Comparison of ENCODE assay signal across 1 mouse cellular context in the genomic region with DNA sequence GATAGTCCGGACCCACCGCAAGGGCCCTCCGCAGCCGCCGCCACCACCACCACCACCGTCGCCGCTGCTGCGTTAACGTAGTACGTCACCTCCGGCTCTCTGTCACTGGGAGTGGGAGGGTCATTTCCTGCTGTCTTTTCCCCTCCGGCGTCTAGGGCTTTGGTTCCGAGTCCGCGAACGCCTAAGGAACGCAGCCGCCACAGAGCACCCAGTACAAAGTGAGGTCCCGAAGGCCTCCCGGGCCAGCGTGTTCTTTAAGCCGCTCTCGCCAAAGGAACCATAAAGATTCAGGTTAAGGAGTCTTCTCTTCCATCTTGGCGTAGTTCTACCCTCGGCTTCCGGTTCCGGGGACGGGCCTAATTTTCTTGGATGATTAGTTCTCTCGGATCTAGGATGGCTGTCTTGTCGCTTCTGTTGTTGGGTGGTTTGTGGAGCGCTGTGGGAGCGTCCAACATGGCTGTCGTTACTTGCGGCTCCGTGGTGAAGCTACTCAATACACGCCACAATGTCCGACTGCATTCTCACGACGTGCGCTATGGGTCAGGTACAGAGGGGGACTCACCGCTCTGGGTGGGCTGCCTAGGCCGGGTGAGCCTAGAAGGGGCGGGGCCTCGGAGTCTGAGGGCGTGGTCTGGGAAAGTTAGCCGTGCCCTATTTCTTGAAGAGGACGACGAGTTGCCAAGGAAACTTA.
TF ChIP-seq lines count a peak whose summit lies in the region.

A gene (plus strand): TSS at position 120 of the 691 bp plus-strand sequence.
A gene (minus strand): TSS at position 361 of the 691 bp plus-strand sequence.

TF ChIP-seq in CH12.LX, 34 proteins besides CTCF, POLR2A, EP300 and RAD21:
- TF ChIP-seq MYC (IDR thresholded peaks at IDR 0.05; ENCODE audit: low read depth, low read length) (0 out of 2 replicates have a peak, but pooled peaks have one; percentile 47), ZMIZ1 (IDR thresholded peaks at IDR 0.05; ENCODE audit: low read depth, low read length) (peak; percentile 68), NELFE (IDR thresholded peaks at IDR 0.05; ENCODE audit: low read depth, low read length) (peak; percentile 83), BHLHE40 (IDR thresholded peaks at IDR 0.05; ENCODE audit: low read depth, low read length) (no peak), RCOR1 (conservative IDR thresholded peaks at IDR 0.05; ENCODE audit: low read depth, low read length) (no peak), KAT2A (IDR thresholded peaks at IDR 0.05; ENCODE audit: insufficient replicate concordance, low read length) (0 out of 2 replicates have a peak, but pooled peaks have one; percentile 18), POLR2AphosphoS2 (IDR thresholded peaks at IDR 0.05; ENCODE audit: low read depth, low read length) (peak; percentile 75; the same call in 1 of the 2 replicates), CHD2 (IDR thresholded peaks at IDR 0.05; ENCODE audit: low read length) (peak; percentile 41; the same call in 1 of the 2 replicates), IRF4 (IDR thresholded peaks at IDR 0.05; ENCODE audit: low read depth, low read length) (peak; percentile 19; the same call in 1 of the 2 replicates), HCFC1 (IDR thresholded peaks at IDR 0.05; ENCODE audit: low read depth, low read length) (peak; percentile 81), JUND (conservative IDR thresholded peaks at IDR 0.05; ENCODE audit: low read depth, low read length) (0 out of 2 replicates have a peak, but pooled peaks have one; percentile 6), MAZ (IDR thresholded peaks at IDR 0.05; ENCODE audit: low read depth, low read length) (0 out of 2 replicates have a peak, but pooled peaks have one; percentile 52), MXI1 (IDR thresholded peaks at IDR 0.05; ENCODE audit: low read depth, low read length) (peak; percentile 82), ELF1 (IDR thresholded peaks at IDR 0.05; ENCODE audit: low read depth, low read length) (peak; percentile 89), TBP (conservative IDR thresholded peaks at IDR 0.05; ENCODE audit: low read depth, low read length) (peak; percentile 78; the same call in 1 of the 2 replicates), MEF2A (IDR thresholded peaks at IDR 0.05; ENCODE audit: borderline replicate concordance, low read depth, low read length) (peak; percentile 64), ZNF384 (IDR thresholded peaks at IDR 0.05; ENCODE audit: low read depth, low read length) (0 out of 2 replicates have a peak, but pooled peaks have one; percentile 5), ETS1 (conservative IDR thresholded peaks at IDR 0.05; ENCODE audit: low read depth, low read length) (peak; percentile 33; the same call in 1 of the 2 replicates), JUN (IDR thresholded peaks at IDR 0.05; ENCODE audit: insufficient read depth, low read depth, low read length) (no peak), SIN3A (IDR thresholded peaks at IDR 0.05; ENCODE audit: low read length) (peak; percentile 91), USF1 (IDR thresholded peaks at IDR 0.05; ENCODE audit: low read depth, low read length) (no peak), UBTF (IDR thresholded peaks at IDR 0.05; ENCODE audit: low read depth, low read length) (no peak), E2F4 (IDR thresholded peaks at IDR 0.05; ENCODE audit: insufficient replicate concordance, low read depth, low read length) (no peak), MAX (IDR thresholded peaks at IDR 0.05; ENCODE audit: low read length) (peak; percentile 57), TCF12 (IDR thresholded peaks at IDR 0.05; ENCODE audit: low read depth, low read length) (peak; percentile 89), ZKSCAN1 (IDR thresholded peaks at IDR 0.05; ENCODE audit: borderline replicate concordance, low read depth, low read length) (no peak), CHD1 (IDR thresholded peaks at IDR 0.05; ENCODE audit: low read depth, low read length) (peak; percentile 87; the same call in 1 of the 2 replicates)
